Mouse (Mus musculus) Patski (cell line): ENCODE results near the gene Alg3. TPM values are rescaled to one million over a fixed set of nuclear protein-coding genes. Genes with fewer than 3 reads are reported as not detected.

Experiments
- ATAC-seq: fragments of 100-300 bp; one replicate; pipeline ENCODE4 v1.8.0; 2021
- CTCF ChIA-PET: fragments of 350-600 bp; sonication (Branson Sonifier 250); formaldehyde crosslinking; loops from one replicate; lab custom pipeline; 2022; ENCODE audit warnings: inconsistent platforms; lab: Charles Lee
- POLR2A ChIA-PET: fragments of 350-600 bp; sonication (Branson Sonifier 250); formaldehyde crosslinking; loops from one replicate; lab custom pipeline; 2022; ENCODE audit warnings: antibody characterized with exemption, inconsistent platforms; lab: Charles Lee
- DNase-seq: peaks from one replicate; pipeline ENCODE4 v3.0.0-alpha.2; 2011; ENCODE audit warnings: low read depth, low spot score
- H3K27me3 ChIP-seq: fragments of 371-371 bp; one replicate; pipeline ENCODE4 v1.5.1; 2021
- CTCF ChIP-seq: fragments of 100-300 bp; IDR thresholded peaks from one replicate; pipeline ENCODE4 v1.5.1; 2021
- in situ Hi-C: fragments of 300-500 bp; cut with MboI; formaldehyde crosslinking; loops from 3 replicates; pipeline ENCODE4 v1.11.1; 2018; ENCODE audit warnings: low pct_unique_long_range_greater_than_20kb, mixed read lengths
- polyA plus RNA-seq: library from polyadenylated mRNA; unstranded; gene quantifications from one replicate; pipeline ENCODE4 v1.2.3, GENCODE M21; 2021

Alg3 gene
- polyA plus RNA-seq, 1 experiment from 2014 or later = 21.5 TPM

GRCm38 (mm10) chr16:20629731-20630634 lies 18.4 kb upstream of the Alg3 start, which contains the start of gene Ece2:
TSS of gene Ece2 (plus strand) at chr16:20629828.
- ATAC-seq = no peak

GRCm38 (mm10) chr16:20628871-20629391 lies 17.4 kb upstream of the Alg3 start:
- ChIA-PET CTCF (no interaction called here), POLR2A (no interaction called here)
- TF ChIP-seq CTCF = no peak
- in situ Hi-C loops = no loop called here
- no peak for ATAC-seq
- DNase-seq = no peak
- no peaks in the 10 kb centered on the region for H3K27me3 ChIP-seq

More at GRCm38 (mm10) chr16:20629731-20630634, 18.4 kb upstream of the Alg3 start, which contains the start of gene Ece2:
- ChIA-PET CTCF (no interaction called here), POLR2A (no interaction called here)
- in situ Hi-C loops = no loop called here
- DNase-seq = no peak
- no peak for TF ChIP-seq CTCF
- H3K27me3 ChIP-seq = no peaks in the 10 kb centered on the region

- POLR2A ChIA-PET = no interaction called here
- DNase-seq = no peak
- no peaks in the 10 kb centered on the region for H3K27me3 ChIP-seq
- ATAC-seq = no peak
- in situ Hi-C loops = no loop called here
- TF ChIP-seq CTCF = no peak
- CTCF ChIA-PET = interaction anchor here (0.8 to 0.9 kb wide), 2 partner anchors 9 to 19 kb away, joined by 3 read pairs; no protein-coding TSS in a partner anchor
Measured at GRCm38 (mm10) chr16:20623211-20623610, 11.7 kb upstream of the Alg3 start.

- in situ Hi-C loops = no loop called here
- POLR2A ChIA-PET = interaction anchor here (1.0 kb wide), 1 partner anchor 9 kb away, joined by 5 read pairs; no protein-coding TSS in a partner anchor
- TF ChIP-seq CTCF = no peak
- peak; percentile 25 for ATAC-seq
- no peak for DNase-seq
- no peaks in the 10 kb centered on the region for H3K27me3 ChIP-seq
- CTCF ChIA-PET = no interaction called here
Measured at GRCm38 (mm10) chr16:20621991-20622685, 10.6 kb upstream of the Alg3 start.

GRCm38 (mm10) chr16:20621191-20621990 lies 9.9 kb upstream of the Alg3 start, which contains the start of gene Camk2n2:
TSS of gene Camk2n2 (minus strand) at chr16:20621287.
- no peaks in the 10 kb centered on the region for H3K27me3 ChIP-seq
- ATAC-seq = peak; percentile 73
- POLR2A ChIA-PET = interaction anchor here (0.7 to 1.3 kb wide), 3 partner anchors 8 to 123 kb away, joined by 3 to 5 read pairs (median 5); partner anchors contain the start of genes Abcf3 and Eif2b5
- no peak for TF ChIP-seq CTCF
- DNase-seq = no peak
- CTCF ChIA-PET = interaction anchor here (1.7 kb wide), 1 partner anchor 10 kb away, joined by 5 read pairs; the partner anchor contains the start of genes Alg3, Eef1akmt4 and Gm49333
- in situ Hi-C loops = no loop called here

- CTCF ChIA-PET = interaction anchor here (1.7 kb wide), 1 partner anchor 10 kb away, joined by 5 read pairs; the partner anchor contains the start of genes Alg3, Eef1akmt4 and Gm49333
- DNase-seq (no peak), ATAC-seq (peak; percentile 10)
- TF ChIP-seq CTCF = no peak
- POLR2A ChIA-PET = interaction anchor here (1.0 to 1.3 kb wide), 3 partner anchors 8 to 73 kb away, joined by 4 to 5 read pairs (median 5); partner anchors contain the start of genes Abcf3, Alg3, Eef1akmt4 and Gm49333
- H3K27me3 ChIP-seq = no peaks in the 10 kb centered on the region
- in situ Hi-C loops = no loop called here
Measured at GRCm38 (mm10) chr16:20620751-20621190, 9.2 kb upstream of the Alg3 start.

- TF ChIP-seq CTCF = no peak
- in situ Hi-C loops = no loop called here
- DNase-seq (no peak), ATAC-seq (peak; percentile 0)
- POLR2A ChIA-PET = interaction anchor here (1.2 to 1.3 kb wide), 2 partner anchors 9 to 72 kb away, joined by 4 to 5 read pairs; partner anchors contain the start of genes Abcf3, Alg3, Eef1akmt4 and Gm49333
- CTCF ChIA-PET = interaction anchor here (1.7 kb wide), 1 partner anchor 9 kb away, joined by 5 read pairs; the partner anchor contains the start of genes Alg3, Eef1akmt4 and Gm49333
- H3K27me3 ChIP-seq = no peaks in the 10 kb centered on the region
Measured at GRCm38 (mm10) chr16:20620399-20620735, 8.8 kb upstream of the Alg3 start.

GRCm38 (mm10) chr16:20619541-20620398 lies 8.2 kb upstream of the Alg3 start:
- no peaks in the 10 kb centered on the region for H3K27me3 ChIP-seq
- in situ Hi-C loops = no loop called here
- no peak for TF ChIP-seq CTCF
- DNase-seq (no peak), ATAC-seq (peak; percentile 19)
- ChIA-PET CTCF (interaction anchor here (1.7 kb wide), 1 partner anchor 9 kb away, joined by 5 read pairs; the partner anchor contains the start of genes Alg3, Eef1akmt4 and Gm49333), POLR2A (interaction anchor here (1.2 to 1.3 kb wide), 2 partner anchors 8 to 72 kb away, joined by 4 to 5 read pairs; partner anchors contain the start of genes Abcf3, Alg3, Eef1akmt4 and Gm49333)
